Mouse (Mus musculus) CH12.LX (cell line): ENCODE measurements around the gene Pnpla6. TPM values are rescaled to one million over a fixed set of nuclear protein-coding genes. Genes with fewer than 3 reads are reported as not detected.
A peak's percentile ranks its signal among the peaks of the same experiment; 100 is the strongest.

Experiments used
- DNase-seq: peaks from one replicate; pipeline ENCODE4 v3.0.0-alpha.2; 2013; ENCODE audit errors: extremely low read depth
- H3K27ac ChIP-seq: 2 replicates; pipeline ENCODE4 v1.5.1; 2012; ENCODE audit warnings: low read depth, mild to moderate bottlenecking, control low read depth, moderate library complexity; ENCODE audit not compliant: insufficient read depth
- H3K27me3 ChIP-seq: replicated peaks from 2 replicates; pipeline ENCODE3; 2012; ENCODE audit warnings: inconsistent platforms
- H3K36me3 ChIP-seq, 2 experiments: replicated peaks in 1 of 2; 2 replicates each; pipeline versions ENCODE3 to v1.6.1; 2012; ENCODE audit warnings: inconsistent platforms in 1 of 2, low read length in 1 of 2, mild to moderate bottlenecking in 1 of 2, mixed read lengths in 1 of 2, moderate library complexity in 1 of 2; ENCODE audit not compliant: control insufficient read depth in 1 of 2, insufficient read depth in 1 of 2
- H3K4me1 ChIP-seq, 2 experiments: 2 replicates each; pipeline ENCODE4 v1.6.1; 2012; ENCODE audit warnings: inconsistent platforms in 1 of 2, moderate library complexity in 1 of 2; ENCODE audit not compliant: insufficient read depth in 2 of 2, control insufficient read depth in 1 of 2
- H3K4me2 ChIP-seq: 2 replicates; pipeline ENCODE4 v1.6.1; 2012; ENCODE audit warnings: low read depth, mild to moderate bottlenecking, control low read depth; ENCODE audit not compliant: poor library complexity, insufficient read depth, severe bottlenecking
- H3K4me3 ChIP-seq, 3 experiments: fragments of 150-350 bp in 1 of 3; sonication (generic) in 1 of 3; replicated peaks in 1 of 3; 2 replicates each; pipeline versions ENCODE3 to v1.5.1; 2011 to 2012; ENCODE audit warnings: low read depth in 2 of 3, low read length in 2 of 3, mild to moderate bottlenecking in 2 of 3, moderate library complexity in 2 of 3, control low read depth in 1 of 3, improper control_type of control experiment in 1 of 3, inconsistent platforms in 1 of 3, mixed read lengths in 1 of 3; ENCODE audit not compliant: poor library complexity in 1 of 3
- H3K79me2 ChIP-seq: replicated peaks from 2 replicates; pipeline ENCODE4 v1.6.1; 2012; ENCODE audit warnings: mild to moderate bottlenecking, moderate library complexity; ENCODE audit not compliant: control insufficient read depth, poor library complexity, insufficient read depth, severe bottlenecking; ENCODE audit errors: extremely low read depth
- H3K9ac ChIP-seq: 2 replicates; pipeline ENCODE4 v1.6.1; 2012; ENCODE audit warnings: low read depth, mild to moderate bottlenecking, control low read depth, moderate library complexity; ENCODE audit not compliant: insufficient read depth
- H3K9me3 ChIP-seq: replicated peaks from 2 replicates; pipeline ENCODE3; 2012; ENCODE audit warnings: low read length, inconsistent platforms, mixed read lengths
- CHD2 ChIP-seq: IDR thresholded peaks from 2 replicates; pipeline ENCODE4 v1.6.1; 2011; ENCODE audit warnings: low read length, improper control_type of control experiment
- E2F4 ChIP-seq: IDR thresholded peaks from 2 replicates; pipeline ENCODE4 v1.6.1; 2011; ENCODE audit warnings: low read depth, low read length, improper control_type of control experiment; ENCODE audit not compliant: insufficient replicate concordance
- ELF1 ChIP-seq: IDR thresholded peaks from 2 replicates; pipeline ENCODE4 v1.6.1; 2014; ENCODE audit warnings: low read depth, mild to moderate bottlenecking, inconsistent platforms, low read length, improper control_type of control experiment
- ETS1 ChIP-seq: conservative IDR thresholded peaks from 2 replicates; pipeline ENCODE4 v1.6.1; 2012; ENCODE audit warnings: low read depth, mild to moderate bottlenecking, inconsistent platforms, low read length, improper control_type of control experiment, moderate library complexity
- HCFC1 ChIP-seq: IDR thresholded peaks from 2 replicates; pipeline ENCODE4 v1.6.1; 2012; ENCODE audit warnings: low read depth, mild to moderate bottlenecking, inconsistent platforms, low read length, improper control_type of control experiment
- JUN ChIP-seq: IDR thresholded peaks from 2 replicates; pipeline ENCODE4 v1.6.1; 2011; ENCODE audit warnings: low read depth, mild to moderate bottlenecking, low read length, improper control_type of control experiment, moderate library complexity; ENCODE audit not compliant: insufficient read depth
- MAX ChIP-seq: IDR thresholded peaks from 2 replicates; pipeline ENCODE4 v1.6.1; 2011; ENCODE audit warnings: low read length, improper control_type of control experiment
- MXI1 ChIP-seq: IDR thresholded peaks from 2 replicates; pipeline ENCODE4 v1.6.1; 2011; ENCODE audit warnings: mild to moderate bottlenecking, low read depth, low read length, improper control_type of control experiment
- MYC ChIP-seq: IDR thresholded peaks from 2 replicates; pipeline ENCODE4 v1.6.1; 2011; ENCODE audit warnings: low read depth, mild to moderate bottlenecking, improper control_type of control experiment, low read length
- NELFE ChIP-seq: IDR thresholded peaks from 2 replicates; pipeline ENCODE4 v1.6.1; 2011; ENCODE audit warnings: low read depth, low read length, improper control_type of control experiment
- NRF1 ChIP-seq: IDR thresholded peaks from 2 replicates; pipeline ENCODE4 v1.6.1; 2014; ENCODE audit warnings: low read depth, mild to moderate bottlenecking, inconsistent platforms, low read length, improper control_type of control experiment, moderate library complexity
- PAX5 ChIP-seq: IDR thresholded peaks from 2 replicates; pipeline ENCODE4 v1.6.1; 2012; ENCODE audit warnings: low read length, inconsistent platforms, mixed read lengths
- POLR2A ChIP-seq: IDR thresholded peaks from 2 replicates; pipeline ENCODE4 v1.6.1; 2011; ENCODE audit warnings: low read depth, mild to moderate bottlenecking, improper control_type of control experiment, low read length
- POLR2AphosphoS2 ChIP-seq: IDR thresholded peaks from 2 replicates; pipeline ENCODE4 v1.6.1; 2011; ENCODE audit warnings: low read depth, low read length, improper control_type of control experiment
- SIN3A ChIP-seq: IDR thresholded peaks from 2 replicates; pipeline ENCODE4 v1.6.1; 2012; ENCODE audit warnings: low read length, improper control_type of control experiment, inconsistent platforms
- TBP ChIP-seq: conservative IDR thresholded peaks from 2 replicates; pipeline ENCODE4 v1.6.1; 2011; ENCODE audit warnings: low read depth, low read length, improper control_type of control experiment
- UBTF ChIP-seq: IDR thresholded peaks from 2 replicates; pipeline ENCODE4 v1.6.1; 2012; ENCODE audit warnings: low read depth, mild to moderate bottlenecking, inconsistent platforms, low read length, improper control_type of control experiment, moderate library complexity
- ZKSCAN1 ChIP-seq: IDR thresholded peaks from 2 replicates; pipeline ENCODE4 v1.6.1; 2012; ENCODE audit warnings: low read depth, inconsistent platforms, low read length, improper control_type of control experiment, borderline replicate concordance
- ZNF384 ChIP-seq: IDR thresholded peaks from 2 replicates; pipeline ENCODE4 v1.6.1; 2012; ENCODE audit warnings: low read depth, low read length, improper control_type of control experiment, inconsistent platforms
- dilution Hi-C: fragments of 300-500 bp; cut with MboI; formaldehyde crosslinking; loops from 2 replicates; pipeline ENCODE4 v1.14.3; 2020; ENCODE audit warnings: low sequenced_read_pairs; ENCODE audit not compliant: extremely low pct_unique_long_range_greater_than_20kb, extremely low pct_ligation_motif_present
- in situ Hi-C: fragments of 300-500 bp; cut with MboI; formaldehyde crosslinking; loops from 3 replicates; pipeline ENCODE4 v1.14.3; 2019; ENCODE audit warnings: low sequenced_read_pairs, low pct_ligation_motif_present, low pct_unique_long_range_greater_than_20kb, mixed read lengths
- polyA plus RNA-seq: library from polyadenylated mRNA; unstranded; fragments of >175 nt; gene quantifications from 2 replicates; pipeline ENCODE4 v1.2.1, GENCODE M21; 2012; ENCODE audit warnings: low read depth; ENCODE audit not compliant: insufficient read length
- total RNA-seq, 2 experiments: library from RNA; depleted of rRNA; stranded (reverse); fragments of 300-350 nt in 1 of 2; fragments of >200 nt in 1 of 2; gene quantifications; 2 replicates each; pipeline ENCODE4 v1.2.3; 2012 to 2014

The Pnpla6 gene
- total and polyA plus RNA-seq, 3 experiments = 12.5 to 39.8 (median 29.6) TPM

DNA sequence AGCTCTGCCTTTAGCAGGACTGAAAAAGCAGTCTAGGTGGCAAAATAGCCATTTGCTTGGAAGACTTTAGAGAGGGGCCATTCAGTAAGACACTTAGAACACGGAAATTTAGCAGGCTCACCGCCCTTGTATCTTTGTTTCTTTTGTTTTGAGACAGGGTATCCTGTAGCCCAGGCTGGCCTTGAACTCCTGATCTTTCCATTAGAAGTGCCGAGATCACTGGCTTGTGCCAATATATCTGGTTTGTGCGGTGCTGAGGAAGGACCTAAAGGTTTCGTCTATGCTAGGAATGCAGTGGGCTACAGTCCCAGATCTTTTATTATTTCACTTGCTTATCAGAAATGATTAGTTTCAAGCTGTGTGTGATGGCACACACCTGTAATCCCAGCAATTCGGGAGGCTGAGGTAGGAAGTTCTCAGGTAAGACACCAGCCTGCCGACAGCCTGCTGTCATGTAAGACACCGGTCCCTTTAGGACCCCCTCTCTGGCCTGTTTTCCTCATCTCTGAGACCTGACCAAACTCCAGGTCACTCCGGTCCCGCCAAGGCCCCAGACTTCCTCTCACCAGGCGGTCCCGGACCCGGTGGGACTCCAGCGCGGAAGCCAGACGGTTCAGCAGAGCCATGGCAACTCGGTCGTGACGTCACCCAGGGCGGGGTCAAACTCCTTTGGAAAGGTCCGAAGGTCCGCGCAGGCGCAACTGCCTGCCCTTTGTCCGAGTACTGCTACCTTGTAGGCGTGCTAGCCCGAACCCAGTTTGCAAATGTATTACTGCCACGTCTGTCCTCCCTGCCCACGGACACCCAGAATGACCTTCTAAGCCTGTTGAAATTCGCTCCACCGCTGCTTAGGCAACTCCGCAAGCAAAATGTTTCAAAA is 47.9 kb upstream of the Pnpla6 start, which contains the start of gene Pex11g:
Pex11g (minus strand) TSS at position 675 of the 880 bp plus-strand sequence.
- H3K4me1 ChIP-seq = peaks cover 3 to 12% of the 10 kb centered on the region in 2 experiments; a peak in 2 of 4 replicates
- H3K9ac ChIP-seq = peak within 1 kb of the TSS; percentile 46; the same call in 1 of the 2 replicates
- H3K27ac ChIP-seq = no peak within 1 kb of the TSS
- in situ Hi-C loops (loop anchor here (10.0 kb wide), 1 partner anchor 208 kb away; the partner anchor contains the start of genes Fcor and Trappc5), dilution Hi-C loops (no loop called here)
- H3K79me2 ChIP-seq = no peaks in the 10 kb centered on the region
- peaks cover 0 to 15% of the 10 kb centered on the region in 2 experiments for H3K36me3 ChIP-seq
- no peaks in the 10 kb centered on the region for H3K27me3 ChIP-seq
- H3K9me3 ChIP-seq = no peaks in the 10 kb centered on the region
- TF ChIP-seq ZNF384 = no peak
- TF ChIP-seq HCFC1 = peak; percentile 26
- peak; percentile 87 for TF ChIP-seq POLR2A
- peak; percentile 70 for TF ChIP-seq ELF1
- TF ChIP-seq SIN3A = no peak
- no peak for TF ChIP-seq UBTF
- TF ChIP-seq JUN = no peak
- no peak for TF ChIP-seq MAX
- TF ChIP-seq NRF1 = peak; percentile 91
- no peak for TF ChIP-seq E2F4
- TF ChIP-seq ETS1 = no peak
- TF ChIP-seq POLR2AphosphoS2 = 0 out of 2 replicates have a peak, but pooled peaks have one; percentile 47
- TF ChIP-seq CHD2 = no peak
- no peak; the same call in 1 of the 2 replicates for TF ChIP-seq MXI1
- TF ChIP-seq NELFE = no peak; the same call in 1 of the 2 replicates
- TF ChIP-seq TBP = peak; percentile 67; the same call in 1 of the 2 replicates
- H3K4me3 ChIP-seq = peak within 1 kb of the TSS; percentile 47 to 70 (median 63)
- DNase-seq = peak; percentile 95
- peak within 1 kb of the TSS; percentile 52 for H3K4me2 ChIP-seq

DNA sequence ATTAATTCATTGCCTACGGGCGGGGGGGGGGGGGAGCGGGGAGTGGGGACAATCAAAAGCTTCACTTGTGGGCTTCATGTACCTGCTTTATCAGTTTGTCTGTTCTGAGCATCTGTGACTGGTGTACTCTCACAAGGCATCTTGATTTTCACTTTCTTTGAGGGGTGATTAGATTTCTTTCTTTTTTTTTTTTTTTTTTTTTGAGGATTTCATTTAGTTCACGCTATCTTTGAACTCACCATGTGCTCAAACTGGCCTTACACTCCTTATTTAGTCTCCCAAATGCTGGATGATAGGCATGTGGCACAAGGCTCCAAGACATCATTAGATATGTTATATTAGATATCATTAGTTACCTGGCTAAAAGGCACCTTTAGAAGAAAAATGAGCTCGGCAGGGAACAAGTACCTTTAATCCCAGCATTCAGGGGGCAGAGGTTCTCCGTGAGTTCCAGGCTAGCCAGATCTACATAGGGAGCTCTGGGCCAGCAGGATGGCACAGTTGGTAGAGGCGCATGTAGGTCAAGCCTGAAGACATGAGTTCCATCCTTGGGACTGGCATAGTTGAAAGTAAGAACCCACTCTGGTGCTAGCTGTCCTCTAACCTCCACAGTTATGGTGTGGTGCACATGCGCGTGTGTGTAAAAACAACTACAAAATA is 47.2 kb upstream of the Pnpla6 start:
- Histone ChIP-seq H3K27ac (no peak overlapping the region), H3K79me2 (no peaks in the 10 kb centered on the region), H3K4me1 (peaks cover 3 to 12% of the 10 kb centered on the region in 2 experiments; a peak in 2 of 4 replicates)
- dilution Hi-C loops = no loop called here
- in situ Hi-C loops = loop anchor here (10.0 kb wide), 1 partner anchor 207 kb away; the partner anchor contains the start of genes Fcor and Trappc5
- TF ChIP-seq MYC (0 out of 2 replicates have a peak, but pooled peaks have one; percentile 46), JUN (no peak), CHD2 (no peak), ZKSCAN1 (no peak), PAX5 (no peak), ZNF384 (peak; percentile 62)
- TF ChIP-seq, all 38 proteins: peak for 2
- DNase-seq = no peak
- Histone ChIP-seq H3K4me3 (peak overlapping the region; percentile 47 to 70 (median 63)), H3K36me3 (peaks cover 0 to 10% of the 10 kb centered on the region in 2 experiments), H3K4me2 (peak overlapping the region; percentile 41; the same call in 1 of the 2 replicates), H3K9me3 (no peaks in the 10 kb centered on the region), H3K27me3 (no peaks in the 10 kb centered on the region), H3K9ac (no peak overlapping the region)
